Comparison of ENCODE assay signal across 12 mouse cellular contexts in the genomic region with DNA sequence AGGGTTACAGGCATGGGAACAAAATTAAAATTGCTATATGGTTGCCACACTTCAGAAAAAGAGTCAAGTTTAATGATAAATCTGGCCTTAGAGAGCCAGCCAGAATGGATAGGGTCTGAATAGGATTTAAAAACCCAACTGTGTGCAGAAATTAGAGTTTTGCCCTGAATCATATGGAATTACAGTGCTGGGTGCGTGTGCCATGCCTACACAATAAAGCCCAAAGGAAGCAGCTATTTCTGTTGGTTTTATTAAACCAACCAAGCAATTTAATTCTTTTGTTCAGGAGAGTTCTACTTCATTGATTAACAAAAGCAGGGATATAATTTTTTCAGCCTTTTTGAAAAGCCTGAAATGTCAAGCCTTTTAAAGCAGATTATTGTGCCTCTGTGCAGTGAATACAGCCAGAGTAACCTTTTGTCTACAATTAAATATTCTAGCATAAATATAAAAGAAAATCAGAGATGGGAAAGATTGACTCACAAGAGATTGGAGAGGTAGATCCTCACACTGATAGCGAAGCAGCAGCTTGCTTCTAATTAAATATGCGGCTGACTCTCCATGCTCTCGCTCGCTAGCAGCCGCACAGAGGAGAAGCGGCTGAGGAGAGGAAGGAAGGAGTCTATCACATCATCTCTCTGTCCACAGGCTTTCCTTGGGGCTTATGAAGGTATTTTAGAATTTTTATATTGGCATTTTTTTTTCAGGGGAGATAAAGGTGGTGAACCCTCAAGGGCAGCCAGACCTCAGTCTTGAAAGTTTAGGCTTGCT. TPM values are rescaled to one million over a fixed set of nuclear protein-coding genes. Genes with fewer than 3 reads are reported as not detected.
DNase-seq lines count a peak whose midpoint lies in the region; ATAC-seq and TF ChIP-seq lines count a peak whose summit lies in the region.
"Had no signal": no experiment of that assay in that cellular context is flagged by ENCODE, and none has a peak within 500 bp of the region (broad histone marks: within the 10 kb centered on the region; RNA-seq: fewer than 3 reads in every experiment).

No protein-coding gene starts in this region.

- no peaks in the 10 kb centered on the region for H3K36me3 ChIP-seq in forebrain, embryonic 13.5 days (ENCODE audit: poor library complexity, severe bottlenecking)
- H3K36me3 ChIP-seq in hindbrain, embryonic 16.5 days (ENCODE audit: control insufficient read depth, insufficient read depth, low read length) = no peaks in the 10 kb centered on the region
- no peaks in the 10 kb centered on the region for H3K36me3 ChIP-seq in neural tube, embryonic 13.5 days
- H3K36me3 ChIP-seq: limb, embryonic 12.5 days had no signal

- TF ChIP-seq POLR2A in brain, embryonic 14.5 days (IDR thresholded peaks at IDR 0.05; ENCODE audit: borderline replicate concordance, extremely low read depth, insufficient read depth, insufficient read length, poor library complexity, severe bottlenecking) = no peak
- no peak for TF ChIP-seq POLR2A in cerebellum, adult 2 months (IDR thresholded peaks at IDR 0.05; ENCODE audit: borderline replicate concordance, insufficient read depth, low read length)

- DNase-seq in brain, embryonic 14.5 days (ENCODE audit: low read depth) = peak; percentile 84
- DNase-seq in left cerebral cortex, adult 8-10 months (ENCODE audit: low spot score in 2 of 2) = no peak
- no peak for DNase-seq in cerebellum, adult 2 months
- DNase-seq in kidney, postnatal 25 days = no peak
- DNase-seq: heart, postnatal 36 days; kidney, adult 9 months; lung, postnatal 36 days; thymus, adult 18-20 months had no signal

- no peak for TF ChIP-seq CTCF in brain, embryonic 14.5 days (IDR thresholded peaks at IDR 0.05; ENCODE audit: borderline replicate concordance, extremely low read depth, insufficient read depth, insufficient read length)
- TF ChIP-seq CTCF in cerebellum, adult 2 months (IDR thresholded peaks at IDR 0.05; ENCODE audit: borderline replicate concordance, insufficient read depth, low read depth, low read length) = no peak

- no peaks in the 10 kb centered on the region for H3K9me3 ChIP-seq in forebrain, embryonic 13.5 days (replicated peaks)
- peaks cover 2% of the 10 kb centered on the region; the same call in 1 of the 2 replicates for H3K9me3 ChIP-seq in hindbrain, embryonic 16.5 days (ENCODE audit: control insufficient read depth, low read length)
- no peaks in the 10 kb centered on the region for H3K9me3 ChIP-seq in neural tube, embryonic 13.5 days
- H3K9me3 ChIP-seq: limb, embryonic 12.5 days had no signal

- peak overlapping the region; percentile 52 for H3K9ac ChIP-seq in forebrain, embryonic 13.5 days
- H3K9ac ChIP-seq in hindbrain, embryonic 16.5 days (ENCODE audit: low read depth, low read length) = no peak overlapping the region
- peak overlapping the region; percentile 45; the same call in 1 of the 2 replicates for H3K9ac ChIP-seq in neural tube, embryonic 13.5 days
- H3K9ac ChIP-seq: limb, embryonic 12.5 days had no signal

- H3K27ac ChIP-seq in forebrain, embryonic 13.5 days = peak overlapping the region; percentile 63
- H3K27ac ChIP-seq in hindbrain, embryonic 16.5 days (ENCODE audit: low read depth, low read length) = no peak overlapping the region
- H3K27ac ChIP-seq in neural tube, embryonic 13.5 days (replicated peaks) = no peak overlapping the region
- H3K27ac ChIP-seq in cerebellum, adult 2 months (ENCODE audit: insufficient read depth, low read length) = no peak overlapping the region
- H3K27ac ChIP-seq: limb, embryonic 12.5 days had no signal

- H3K27me3 ChIP-seq in forebrain, embryonic 13.5 days = no peaks in the 10 kb centered on the region
- no peaks in the 10 kb centered on the region for H3K27me3 ChIP-seq in hindbrain, embryonic 16.5 days (replicated peaks; ENCODE audit: control insufficient read depth, insufficient read depth, low read length)
- no peaks in the 10 kb centered on the region for H3K27me3 ChIP-seq in neural tube, embryonic 13.5 days
- no peaks in the 10 kb centered on the region for H3K27me3 ChIP-seq in cerebellum, adult 2 months (ENCODE audit: control insufficient read depth, insufficient read depth, low read length)

- H3K4me2 ChIP-seq in forebrain, embryonic 13.5 days = peak overlapping the region; percentile 48
- peak overlapping the region; percentile 35 for H3K4me2 ChIP-seq in hindbrain, embryonic 16.5 days (ENCODE audit: low read length)
- peak overlapping the region; percentile 34 for H3K4me2 ChIP-seq in neural tube, embryonic 13.5 days
- H3K4me2 ChIP-seq: limb, embryonic 12.5 days had no signal

- peak overlapping the region; percentile 29 for H3K4me3 ChIP-seq in forebrain, embryonic 13.5 days
- peak overlapping the region; percentile 13; the same call in 1 of the 2 replicates for H3K4me3 ChIP-seq in hindbrain, embryonic 16.5 days (ENCODE audit: low read length)
- H3K4me3 ChIP-seq in neural tube, embryonic 13.5 days = no peak overlapping the region
- no peak overlapping the region for H3K4me3 ChIP-seq in cerebellum, adult 2 months (replicated peaks; ENCODE audit: insufficient read depth, low read depth, low read length)
- H3K4me3 ChIP-seq: limb, embryonic 12.5 days had no signal

- H3K4me1 ChIP-seq in forebrain, embryonic 13.5 days = peaks cover 35% of the 10 kb centered on the region
- no peaks in the 10 kb centered on the region for H3K4me1 ChIP-seq in hindbrain, embryonic 16.5 days (ENCODE audit: control insufficient read depth, insufficient read depth, low read depth, low read length)
- peaks cover 25% of the 10 kb centered on the region for H3K4me1 ChIP-seq in neural tube, embryonic 13.5 days (replicated peaks)
- H3K4me1 ChIP-seq in cerebellum, adult 2 months (ENCODE audit: control insufficient read depth, insufficient read depth, low read length) = no peaks in the 10 kb centered on the region
- H3K4me1 ChIP-seq: limb, embryonic 12.5 days had no signal

- WGBS in forebrain, embryonic 13.5 days = 3% methylated on average over 7 of the region's 7 CpGs
- WGBS in hindbrain, embryonic 16.5 days = 6% methylated on average over 7 of the region's 7 CpGs
- WGBS in neural tube, embryonic 13.5 days = 8% methylated on average over 7 of the region's 7 CpGs
- WGBS in cerebellum, adult 2 months = 22% methylated on average over 7 of the region's 7 CpGs

- ATAC-seq in forebrain, embryonic 13.5 days = peak; percentile 92
- ATAC-seq in hindbrain, embryonic 16.5 days = peak; percentile 83
- ATAC-seq in neural tube, embryonic 13.5 days (ENCODE audit: low read depth) = peak; percentile 79; the same call in 1 of the 2 replicates

RNA-seq across cellular contexts. Expression of gene Dnajc19, which starts 23.0 kb away (rescaled TPM):
- polyA plus RNA-seq in brain, embryonic 14.5 days (2012; rRNA removed) = 67.8 and 88.5 TPM in 2 replicates
- 147 and 162 TPM in 2 replicates for polyA plus RNA-seq in forebrain, embryonic 13.5 days (2015; fragmentation: Nextera tagmentation; extraction: Ambion mirVana)
- polyA plus RNA-seq in hindbrain, embryonic 16.5 days (2015; fragmentation: Nextera tagmentation; extraction: Ambion mirVana) = 111 and 127 TPM in 2 replicates
- polyA plus RNA-seq in neural tube, embryonic 13.5 days (2015; fragmentation: Nextera tagmentation; extraction: Ambion mirVana) = 114 and 130 TPM in 2 replicates
- 10 to 100 TPM; 46.6 to 66.7 (median 53.2) TPM for total RNA-seq in left cerebral cortex, adult 8-10 months (2022)
- polyA plus RNA-seq in cerebellum, adult 2 months (2012; rRNA removed) = 72.0 and 80.4 TPM in 2 replicates

Comparison
In these comparisons a context has a peak if more than half of its experiments do, and no peak if none do; other contexts are left out.
1. H3K4me3 ChIP-seq: peak in forebrain, embryonic 13.5 days (single experiment) and hindbrain, embryonic 16.5 days (single experiment); none in neural tube, embryonic 13.5 days (single experiment) and cerebellum, adult 2 months (single experiment).
2. Peak in every context shown above with its lines, with median percentiles within 50 percentile points of each other: ATAC-seq and H3K4me2 ChIP-seq.